11 mouse cellular contexts compared by ENCODE assay signal in genomic region chr19:24762473-24763149, GRCm38 (mm10).
A peak's percentile ranks its signal among the peaks of the same experiment; 100 is the strongest.
DNase-seq lines count a peak whose midpoint lies in the region; ATAC-seq lines count a peak whose summit lies in the region.
"Had no signal": no experiment of that assay in that cellular context is flagged by ENCODE, and none has a peak within 500 bp of the region (broad histone marks: within the 10 kb centered on the region; RNA-seq: fewer than 3 reads in every experiment).

No protein-coding gene starts in this region.

- no peaks in the 10 kb centered on the region for H3K27me3 ChIP-seq in heart, embryonic 13.5 days (replicated peaks)
- H3K27me3 ChIP-seq in neural tube, embryonic 15.5 days (replicated peaks), result no peaks in the 10 kb centered on the region
- no peaks in the 10 kb centered on the region for H3K27me3 ChIP-seq in limb, embryonic 12.5 days

- DNase-seq in heart, postnatal 36 days, result no peak
- peak; percentile 31 for DNase-seq in neural tube, embryonic 10.5 days (ENCODE audit: extremely low spot score, low spot score)
- peak; percentile 68 for DNase-seq in yolk sac, embryonic 10.5 days (ENCODE audit: low spot score)
- DNase-seq in cerebellum, adult 9-11 months, result no peak
- DNase-seq in adrenal gland, adult 2 months, result no peak
- DNase-seq: cerebellum, postnatal 25 days; layer of hippocampus, adult 9-11 months had no signal

- no peak overlapping the region for H3K4me2 ChIP-seq in heart, embryonic 13.5 days
- no peak overlapping the region for H3K4me2 ChIP-seq in neural tube, embryonic 15.5 days
- H3K4me2 ChIP-seq in limb, embryonic 12.5 days, result 0 out of 2 replicates have a peak overlapping the region, but pooled peaks have one; percentile 0

- WGBS in heart, embryonic 13.5 days, result 48% methylated on average over 12 of the region's 12 CpGs
- WGBS in neural tube, embryonic 15.5 days, result 62% methylated on average over 12 of the region's 12 CpGs
- 47% methylated on average over 12 of the region's 12 CpGs for WGBS in limb, embryonic 12.5 days

- no peak overlapping the region for H3K4me3 ChIP-seq in heart, embryonic 13.5 days
- no peak overlapping the region for H3K4me3 ChIP-seq in neural tube, embryonic 15.5 days (replicated peaks)
- H3K4me3 ChIP-seq in limb, embryonic 12.5 days (replicated peaks), result no peak overlapping the region

- H3K9ac ChIP-seq in heart, embryonic 13.5 days, result 0 out of 2 replicates have a peak overlapping the region, but pooled peaks have one; percentile 37
- no peak overlapping the region for H3K9ac ChIP-seq in neural tube, embryonic 15.5 days (replicated peaks)
- H3K9ac ChIP-seq in limb, embryonic 12.5 days (replicated peaks), result no peak overlapping the region

- peaks cover 40% of the 10 kb centered on the region for H3K4me1 ChIP-seq in heart, embryonic 13.5 days
- no peaks in the 10 kb centered on the region for H3K4me1 ChIP-seq in neural tube, embryonic 15.5 days
- H3K4me1 ChIP-seq in limb, embryonic 12.5 days (replicated peaks), result peaks cover 9% of the 10 kb centered on the region; the same call in 1 of the 2 replicates

- no peaks in the 10 kb centered on the region for H3K9me3 ChIP-seq in heart, embryonic 13.5 days
- H3K9me3 ChIP-seq in neural tube, embryonic 15.5 days (replicated peaks), result no peaks in the 10 kb centered on the region
- H3K9me3 ChIP-seq in limb, embryonic 12.5 days, result no peaks in the 10 kb centered on the region

- intact Hi-C loops in heart, postnatal 36 days (cut with DNase I), result no loop called here

- no peak for ATAC-seq in heart, embryonic 13.5 days (ENCODE audit: extremely low read depth, insufficient number of reproducible peaks, low FRiP score, low TSS enrichment)
- no peak for ATAC-seq in neural tube, embryonic 15.5 days (ENCODE audit: low FRiP score)
- ATAC-seq in limb, embryonic 12.5 days (ENCODE audit: insufficient number of reproducible peaks, insufficient read depth, low FRiP score, low TSS enrichment, low read depth), result no peak
- ATAC-seq: CD4-positive, CD25-positive, alpha-beta regulatory T cell, adult 4 months had no signal

- H3K36me3 ChIP-seq in heart, embryonic 13.5 days, result no peaks in the 10 kb centered on the region
- H3K36me3 ChIP-seq in neural tube, embryonic 15.5 days, result no peaks in the 10 kb centered on the region
- no peaks in the 10 kb centered on the region for H3K36me3 ChIP-seq in limb, embryonic 12.5 days

- peak overlapping the region; percentile 53; the same call in 1 of the 2 replicates for H3K27ac ChIP-seq in heart, embryonic 13.5 days (replicated peaks)
- no peak overlapping the region for H3K27ac ChIP-seq in neural tube, embryonic 15.5 days (replicated peaks)
- H3K27ac ChIP-seq in limb, embryonic 12.5 days, result 0 out of 2 replicates have a peak overlapping the region, but pooled peaks have one; percentile 12

Comparison
In these comparisons a context has a peak if more than half of its experiments do, and no peak if none do; other contexts are left out.
1. DNase-seq: peak in neural tube, embryonic 10.5 days (single experiment) and yolk sac, embryonic 10.5 days (single experiment); none in heart, postnatal 36 days (0 of 2), cerebellum, adult 9-11 months (single experiment) and adrenal gland, adult 2 months (single experiment).